Mouse (Mus musculus) lung, adult 2 months (tissue): Measurements from ENCODE around the gene Pias3. TPM values are rescaled to one million over a fixed set of nuclear protein-coding genes. Genes with fewer than 3 reads are reported as not detected.
A peak's percentile ranks its signal among the peaks of the same experiment; 100 is the strongest.

Source experiments
- DNase-seq: peaks from one replicate; pipeline ENCODE4 v3.0.0; 2022
- H3K4me1 ChIP-seq: fragments of 200-500 bp; 2 replicates; pipeline ENCODE4 v1.6.1; 2011; ENCODE audit warnings: low read length; ENCODE audit not compliant: control insufficient read depth, insufficient read depth
- H3K4me3 ChIP-seq: fragments of 200-500 bp; replicated peaks from 2 replicates; pipeline ENCODE3; 2011; ENCODE audit warnings: low read depth, mild to moderate bottlenecking, control low read depth, low read length; ENCODE audit errors: extremely low read depth
- CTCF ChIP-seq: fragments of 200-500 bp; IDR thresholded peaks from 2 replicates; pipeline ENCODE4 v1.5.1; 2011; ENCODE audit warnings: mild to moderate bottlenecking, low read length, control low read depth; ENCODE audit not compliant: insufficient read depth
- POLR2A ChIP-seq: fragments of 200-500 bp; IDR thresholded peaks from 2 replicates; pipeline ENCODE4 v1.6.1; 2011; ENCODE audit warnings: low read depth, mild to moderate bottlenecking, control low read depth, low read length, borderline replicate concordance; ENCODE audit errors: extremely low read depth
- WGBS: fragments of 180-500 bp; shearing (Covaris S2); methylation state at CpG from one replicate; pipeline ENCODE4 v1.1.7; 2018; 5-methylcytosine and 5-hydroxymethylcytosine counted together
- polyA plus RNA-seq: library from polyadenylated mRNA; depleted of rRNA; stranded (reverse); fragments of >200 nt; gene quantifications from 2 replicates; pipeline ENCODE4 v1.2.3, GENCODE M21; 2012

Gene Pias3
- polyA plus RNA-seq, 1 experiment, result 44.1 TPM

GRCm38 (mm10) chr3:96669727-96670468, 26.3 kb upstream of the Pias3 start, which contains the start of gene Ankrd35:
TSS of gene Ankrd35 (plus strand) at chr3:96670131.
- Histone ChIP-seq H3K4me3 (peak within 1 kb of the TSS; percentile 56), H3K4me1 (no peaks in the 10 kb centered on the region)
- peak; percentile 75 for DNase-seq
- WGBS, result 5% methylated on average over 35 of the region's 35 CpGs
- peak; percentile 29; the same call in 1 of the 2 replicates for TF ChIP-seq POLR2A
- 0 out of 2 replicates have a peak, but pooled peaks have one; percentile 2 for TF ChIP-seq CTCF

GRCm38 (mm10) chr3:96671519-96671918, 24.7 kb upstream of the Pias3 start:
- TF ChIP-seq POLR2A (no peak), CTCF (no peak)
- WGBS, result 94% methylated on average over 5 of the region's 5 CpGs
- no peaks in the 10 kb centered on the region for H3K4me1 ChIP-seq
- no peak for DNase-seq
- no peak overlapping the region for H3K4me3 ChIP-seq

- Histone ChIP-seq H3K4me3 (no peak overlapping the region), H3K4me1 (no peaks in the 10 kb centered on the region)
- DNase-seq, result no peak
- TF ChIP-seq CTCF, result no peak
- no peak for TF ChIP-seq POLR2A
- WGBS, result 77% methylated on average over 4 of the region's 4 CpGs
Observed at GRCm38 (mm10) chr3:96673514-96673913, 22.7 kb upstream of the Pias3 start.

GRCm38 (mm10) chr3:96674442-96674841, 21.7 kb upstream of the Pias3 start:
- Histone ChIP-seq H3K4me1 (no peaks in the 10 kb centered on the region), H3K4me3 (no peak overlapping the region)
- 59% methylated on average over 8 of the region's 8 CpGs for WGBS
- DNase-seq, result no peak
- no peak for TF ChIP-seq CTCF

GRCm38 (mm10) chr3:96675171-96675570, 21.0 kb upstream of the Pias3 start:
- TF ChIP-seq POLR2A (no peak), CTCF (no peak)
- 74% methylated on average over 3 of the region's 3 CpGs for WGBS
- DNase-seq, result no peak
- Histone ChIP-seq H3K4me1 (no peaks in the 10 kb centered on the region), H3K4me3 (no peak overlapping the region)

GRCm38 (mm10) chr3:96675690-96676089, 20.5 kb upstream of the Pias3 start:
- no peak overlapping the region for H3K4me3 ChIP-seq

GRCm38 (mm10) chr3:96678456-96678855, 17.7 kb upstream of the Pias3 start:
- Histone ChIP-seq H3K4me3 (no peak overlapping the region), H3K4me1 (no peaks in the 10 kb centered on the region)
- DNase-seq, result no peak
- TF ChIP-seq POLR2A (no peak), CTCF (no peak)
- WGBS, result 74% methylated on average over 7 of the region's 7 CpGs

More at GRCm38 (mm10) chr3:96675690-96676089, 20.5 kb upstream of the Pias3 start:
- TF ChIP-seq CTCF, result no peak
- TF ChIP-seq POLR2A, result no peak
- H3K4me1 ChIP-seq, result no peaks in the 10 kb centered on the region
- no peak for DNase-seq
- WGBS, result 51% methylated on average over 3 of the region's 3 CpGs

GRCm38 (mm10) chr3:96679159-96679674, 17.0 kb upstream of the Pias3 start:
- 32% methylated on average over 5 of the region's 5 CpGs for WGBS

GRCm38 (mm10) chr3:96680269-96680956, 15.8 kb upstream of the Pias3 start:
- no peak for DNase-seq
- no peak overlapping the region for H3K4me3 ChIP-seq
- 40% methylated on average over 12 of the region's 12 CpGs for WGBS
- H3K4me1 ChIP-seq, result no peaks in the 10 kb centered on the region
- TF ChIP-seq CTCF (no peak), POLR2A (no peak)

More at GRCm38 (mm10) chr3:96679159-96679674, 17.0 kb upstream of the Pias3 start:
- Histone ChIP-seq H3K4me3 (no peak overlapping the region), H3K4me1 (no peaks in the 10 kb centered on the region)
- no peak for TF ChIP-seq CTCF
- DNase-seq, result no peak
